Mouse (Mus musculus) retina, embryonic 14.5 days (tissue): ENCODE measurements around the gene Wdr27.

Experiments used
- DNase-seq: peaks from one replicate; pipeline ENCODE4 v3.0.0-alpha.2; 2015; ENCODE audit warnings: low spot score

Gene Wdr27

GRCm38 (mm10) chr17:14817975-14818374, 125.0 kb downstream of the Wdr27 start:
- no peak for DNase-seq

GRCm38 (mm10) chr17:14816107-14816506, 126.9 kb downstream of the Wdr27 start:
- no peak for DNase-seq

GRCm38 (mm10) chr17:14815304-14815703, 127.7 kb downstream of the Wdr27 start:
- DNase-seq, result no peak

GRCm38 (mm10) chr17:14812631-14813030, 130.3 kb downstream of the Wdr27 start:
- DNase-seq, result no peak

- no peak for DNase-seq
Measured at GRCm38 (mm10) chr17:14812033-14812432, 130.9 kb downstream of the Wdr27 start.

GRCm38 (mm10) chr17:14806808-14807207, 136.2 kb downstream of the Wdr27 start:
- no peak for DNase-seq

GRCm38 (mm10) chr17:14799243-14799642, 143.7 kb downstream of the Wdr27 start:
- no peak for DNase-seq

- DNase-seq, result no peak
Measured at GRCm38 (mm10) chr17:14795074-14795473, 147.9 kb downstream of the Wdr27 start.

GRCm38 (mm10) chr17:14779356-14779755, 163.6 kb downstream of the Wdr27 start:
- DNase-seq, result no peak

GRCm38 (mm10) chr17:14771339-14771738, 171.6 kb downstream of the Wdr27 start:
- no peak for DNase-seq

- DNase-seq, result no peak
Measured at GRCm38 (mm10) chr17:14770377-14770776, 172.6 kb downstream of the Wdr27 start.
